Mouse (Mus musculus) MEL (cell line): Measurements from ENCODE around the gene Rnf169.

Source experiments
- CHD2 ChIP-seq: IDR thresholded peaks from 2 replicates; pipeline ENCODE4 v1.6.1; 2011; ENCODE audit warnings: low read length, improper control_type of control experiment
- CTCF ChIP-seq, 3 experiments: IDR thresholded peaks in 2 of 3; conservative IDR thresholded peaks in 1 of 3; 2 replicates each; pipeline ENCODE4 v1.5.1; 2011 to 2012; ENCODE audit warnings: low read length in 3 of 3, low read depth in 2 of 3, mild to moderate bottlenecking in 2 of 3, improper control_type of control experiment in 1 of 3, inconsistent platforms in 1 of 3, mixed read lengths in 1 of 3, moderate library complexity in 1 of 3; ENCODE audit not compliant: control insufficient read depth in 1 of 3, insufficient read depth in 1 of 3, poor library complexity in 1 of 3, severe bottlenecking in 1 of 3
- ETS1 ChIP-seq: IDR thresholded peaks from 2 replicates; pipeline ENCODE4 v1.6.1; 2012; ENCODE audit warnings: low read depth, mild to moderate bottlenecking, inconsistent platforms, low read length, improper control_type of control experiment, moderate library complexity
- MAFK ChIP-seq: IDR thresholded peaks from 2 replicates; pipeline ENCODE4 v1.6.1; 2011; ENCODE audit warnings: low read depth, mild to moderate bottlenecking, low read length, improper control_type of control experiment, borderline replicate concordance
- MAX ChIP-seq: IDR thresholded peaks from 2 replicates; pipeline ENCODE4 v1.6.1; 2011; ENCODE audit warnings: low read length, improper control_type of control experiment
- MEF2A ChIP-seq: IDR thresholded peaks from 2 replicates; pipeline ENCODE4 v1.6.1; 2014; ENCODE audit warnings: low read depth, mild to moderate bottlenecking, inconsistent platforms, low read length, improper control_type of control experiment; ENCODE audit not compliant: poor library complexity, insufficient replicate concordance, severe bottlenecking; ENCODE audit errors: extremely low read depth
- NELFE ChIP-seq: IDR thresholded peaks from 2 replicates; pipeline ENCODE4 v1.6.1; 2011; ENCODE audit warnings: low read depth, low read length, improper control_type of control experiment
- RCOR1 ChIP-seq: IDR thresholded peaks from 2 replicates; pipeline ENCODE4 v1.6.1; 2012; ENCODE audit warnings: low read depth, mild to moderate bottlenecking, inconsistent platforms, low read length, improper control_type of control experiment
- USF1 ChIP-seq: IDR thresholded peaks from 2 replicates; pipeline ENCODE4 v1.6.1; 2014; ENCODE audit warnings: low read depth, mild to moderate bottlenecking, inconsistent platforms, low read length, improper control_type of control experiment, moderate library complexity
- ZMIZ1 ChIP-seq: IDR thresholded peaks from 2 replicates; pipeline ENCODE4 v1.6.1; 2012; ENCODE audit warnings: low read depth, mild to moderate bottlenecking, inconsistent platforms, low read length, improper control_type of control experiment, moderate library complexity

- TF ChIP-seq CTCF (IDR thresholded peaks at IDR 0.05 in 2 of 3, conservative IDR thresholded peaks at IDR 0.05 in 1 of 3; ENCODE audit: control insufficient read depth in 1 of 3, insufficient read depth in 1 of 3, low read depth in 2 of 3, low read length in 3 of 3, poor library complexity in 1 of 3, severe bottlenecking in 1 of 3) (peak; percentile 72 to 84 (median 81)), ZMIZ1 (no peak), USF1 (no peak), RCOR1 (no peak), MEF2A (no peak), MAX (no peak), ETS1 (no peak), NELFE (no peak), CHD2 (no peak), MAFK (no peak)
Observed at GRCm38 (mm10) chr7:100029307-100029706, 49.1 kb upstream of the Rnf169 start.
